Mouse (Mus musculus) limb, embryonic 14.5 days (tissue): ENCODE measurements around the gene Tigd4. TPM values are rescaled to one million over a fixed set of nuclear protein-coding genes. Genes with fewer than 3 reads are reported as not detected.

Experiments
- ATAC-seq: fragments of 200-750 bp; cut with Nextera tagmentation; 2 replicates; pipeline ENCODE4 v1.8.0; 2017; ENCODE audit warnings: low read depth, moderate number of reproducible peaks, moderate TSS enrichment; ENCODE audit not compliant: low FRiP score
- DNase-seq: peaks from one replicate; pipeline ENCODE4 v3.0.0-alpha.2; 2015; ENCODE audit warnings: low spot score
- H3K27ac ChIP-seq: fragments of 300-500 bp; sonication (generic); replicated peaks from 2 replicates; pipeline ENCODE4 v1.5.1; 2014; ENCODE audit warnings: low read depth, mild to moderate bottlenecking, low read length, moderate library complexity, mixed read lengths
- H3K27me3 ChIP-seq: fragments of 300-500 bp; sonication (generic); 2 replicates; pipeline ENCODE4 v1.6.1; 2014; ENCODE audit warnings: low read length, mixed read lengths; ENCODE audit not compliant: control insufficient read depth, insufficient read depth
- H3K36me3 ChIP-seq: fragments of 300-500 bp; sonication (generic); 2 replicates; pipeline ENCODE4 v1.6.1; 2014; ENCODE audit warnings: mild to moderate bottlenecking, low read length, moderate library complexity, mixed read lengths; ENCODE audit not compliant: control insufficient read depth, insufficient read depth
- H3K4me1 ChIP-seq: fragments of 300-500 bp; sonication (generic); 2 replicates; pipeline ENCODE4 v1.6.1; 2014; ENCODE audit warnings: antibody characterized with exemption, low read length, mixed read lengths; ENCODE audit not compliant: control insufficient read depth, insufficient read depth
- H3K4me2 ChIP-seq: fragments of 300-500 bp; sonication (generic); replicated peaks from 2 replicates; pipeline ENCODE4 v1.6.1; 2014; ENCODE audit warnings: low read depth, mild to moderate bottlenecking, low read length, moderate library complexity; ENCODE audit not compliant: severe bottlenecking
- H3K4me3 ChIP-seq: fragments of 300-500 bp; sonication (generic); replicated peaks from 2 replicates; pipeline ENCODE4 v1.5.1; 2014; ENCODE audit warnings: low read length
- H3K9ac ChIP-seq: fragments of 300-500 bp; sonication (generic); 2 replicates; pipeline ENCODE4 v1.6.1; 2014; ENCODE audit warnings: mild to moderate bottlenecking, low read depth, low read length, moderate library complexity; ENCODE audit not compliant: severe bottlenecking
- H3K9me3 ChIP-seq: fragments of 300-500 bp; sonication (generic); 2 replicates; pipeline ENCODE4 v1.6.1; 2016; ENCODE audit warnings: low read length; ENCODE audit not compliant: control insufficient read depth
- POLR2A ChIP-seq: fragments of 200-500 bp; IDR thresholded peaks from 2 replicates; pipeline ENCODE4 v1.8.0; 2012; ENCODE audit warnings: inconsistent platforms, mild to moderate bottlenecking, moderate library complexity, borderline replicate concordance; ENCODE audit not compliant: insufficient read depth, insufficient read length; ENCODE audit errors: extremely low read depth
- WGBS: fragments of 180-500 bp; shearing (Covaris S2); extraction: QIAGEN DNeasy Blood & Tissue Kit; methylation state at CpG from one replicate; pipeline ENCODE4 v1.1.7; 2014; 5-methylcytosine and 5-hydroxymethylcytosine counted together
- polyA plus RNA-seq, 2 experiments: library from polyadenylated mRNA; depleted of rRNA in 1 of 2; stranded (reverse) in 1 of 2; unstranded in 1 of 2; fragments of >200 nt; fragmentation: Nextera tagmentation in 1 of 2; extraction: Ambion mirVana in 1 of 2; gene quantifications; 2 replicates each; pipeline versions ENCODE4 v1.2.1 to v1.2.3; 2012 to 2014

Tigd4 gene
- polyA plus RNA-seq, 2 experiments = 1.1 to 1.3 TPM

DNA sequence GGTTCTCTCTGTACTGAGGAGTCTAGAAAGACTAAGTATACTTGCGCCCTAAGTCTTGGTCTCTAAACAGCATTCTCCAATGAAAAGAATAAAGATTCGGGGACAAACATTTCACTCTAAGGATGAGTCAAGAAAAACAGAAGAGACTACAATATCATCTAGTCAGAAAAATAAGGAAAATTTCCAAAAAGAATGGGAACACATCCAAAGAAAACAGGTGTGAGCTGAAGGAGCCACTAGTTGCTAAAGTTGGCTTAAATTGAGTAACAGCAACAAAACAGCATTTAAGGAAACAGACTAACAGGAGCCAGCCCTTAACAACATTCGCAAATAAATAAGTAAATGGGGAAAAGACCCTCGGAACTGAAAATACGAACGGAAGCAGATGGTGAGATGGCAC is 24.8 kb upstream of the Tigd4 start:
- Histone ChIP-seq H3K4me2 (no peak overlapping the region), H3K27me3 (no peaks in the 10 kb centered on the region), H3K36me3 (no peaks in the 10 kb centered on the region), H3K4me3 (no peak overlapping the region), H3K9ac (no peak overlapping the region), H3K9me3 (no peaks in the 10 kb centered on the region), H3K27ac (no peak overlapping the region), H3K4me1 (no peaks in the 10 kb centered on the region)
- DNase-seq = no peak
- TF ChIP-seq POLR2A = no peak
- WGBS = 88% methylated on average over 6 of the region's 6 CpGs
- ATAC-seq = no peak

DNA sequence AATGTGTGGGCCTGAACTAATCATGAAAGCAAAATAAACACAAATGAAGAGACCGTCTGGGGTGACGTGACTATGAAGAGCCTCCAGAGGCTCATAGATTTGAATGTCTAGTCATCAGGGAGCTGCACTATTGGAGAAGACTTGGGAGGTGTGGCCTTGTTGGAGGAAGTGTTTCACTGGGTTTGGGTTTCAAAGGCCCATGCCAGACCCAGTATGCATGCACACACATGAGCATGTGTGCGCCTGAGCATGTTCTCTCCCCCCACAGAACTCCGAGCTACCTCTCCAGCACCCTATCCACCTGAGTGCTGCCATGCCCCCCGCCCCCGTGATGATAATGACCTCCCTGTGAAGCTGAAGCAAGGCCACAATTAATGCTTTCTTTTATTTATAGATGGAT is 23.8 kb upstream of the Tigd4 start:
- Histone ChIP-seq H3K4me1 (no peaks in the 10 kb centered on the region), H3K4me3 (no peak overlapping the region), H3K9me3 (no peaks in the 10 kb centered on the region), H3K27me3 (no peaks in the 10 kb centered on the region), H3K27ac (no peak overlapping the region), H3K4me2 (no peak overlapping the region), H3K36me3 (no peaks in the 10 kb centered on the region), H3K9ac (no peak overlapping the region)
- DNase-seq (no peak), ATAC-seq (no peak)
- TF ChIP-seq POLR2A = no peak
- WGBS = 75% methylated on average over 6 of the region's 6 CpGs

DNA sequence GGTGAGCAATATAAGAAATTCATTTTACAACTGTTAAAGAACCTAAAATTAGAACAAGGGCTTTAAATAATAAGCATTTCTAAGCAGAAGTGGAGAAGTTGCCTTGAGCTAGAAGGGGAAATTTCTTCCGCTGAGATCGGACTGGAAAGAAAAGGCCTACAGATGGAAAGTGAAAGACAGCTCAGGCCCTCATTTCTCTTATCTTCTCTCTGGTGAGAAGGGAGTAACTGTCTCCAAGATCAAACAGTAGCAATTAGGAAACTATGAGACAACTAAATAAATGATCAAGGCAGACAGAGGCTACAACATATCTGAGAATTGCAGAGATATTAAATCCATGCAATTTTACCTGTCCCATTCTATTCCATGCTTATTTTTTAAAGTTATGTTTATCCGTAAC is 22.9 kb upstream of the Tigd4 start:
- TF ChIP-seq POLR2A = no peak
- DNase-seq = no peak
- no peak overlapping the region for H3K4me3 ChIP-seq
- H3K4me2 ChIP-seq = no peak overlapping the region
- H3K27me3 ChIP-seq = no peaks in the 10 kb centered on the region
- H3K9ac ChIP-seq = no peak overlapping the region
- no peaks in the 10 kb centered on the region for H3K9me3 ChIP-seq
- no peak overlapping the region for H3K27ac ChIP-seq
- H3K36me3 ChIP-seq = no peaks in the 10 kb centered on the region
- no peaks in the 10 kb centered on the region for H3K4me1 ChIP-seq
- 78% methylated on average over 3 of the region's 3 CpGs for WGBS
- no peak for ATAC-seq

DNA sequence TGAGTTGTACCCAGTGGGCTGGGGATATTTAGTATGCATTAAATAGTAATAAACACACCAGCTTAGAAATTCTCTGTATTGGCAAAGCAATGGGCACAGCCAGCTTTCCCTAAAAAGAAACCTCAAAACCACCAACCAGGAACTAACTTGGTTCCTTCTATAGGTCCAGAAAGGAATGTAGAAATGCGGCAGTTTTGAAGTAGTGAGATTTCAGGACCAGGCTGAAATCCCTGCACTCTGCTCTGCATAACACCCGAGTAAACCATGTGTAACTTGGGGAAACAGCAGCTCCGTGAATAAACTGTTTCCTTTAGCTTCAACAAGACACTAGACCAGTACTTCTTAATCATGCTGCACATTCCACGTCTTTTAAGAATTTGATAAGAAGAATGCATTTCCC is 12.7 kb upstream of the Tigd4 start:
- Histone ChIP-seq H3K4me3 (no peak overlapping the region; the same call in 1 of the 2 replicates), H3K36me3 (no peaks in the 10 kb centered on the region), H3K27ac (no peak overlapping the region), H3K27me3 (no peaks in the 10 kb centered on the region), H3K4me1 (peaks cover 13% of the 10 kb centered on the region), H3K9me3 (no peaks in the 10 kb centered on the region), H3K9ac (no peak overlapping the region), H3K4me2 (peak overlapping the region; percentile 72)
- WGBS = 52% methylated on average over 4 of the region's 4 CpGs
- no peak for DNase-seq
- TF ChIP-seq POLR2A = no peak
- no peak for ATAC-seq

DNA sequence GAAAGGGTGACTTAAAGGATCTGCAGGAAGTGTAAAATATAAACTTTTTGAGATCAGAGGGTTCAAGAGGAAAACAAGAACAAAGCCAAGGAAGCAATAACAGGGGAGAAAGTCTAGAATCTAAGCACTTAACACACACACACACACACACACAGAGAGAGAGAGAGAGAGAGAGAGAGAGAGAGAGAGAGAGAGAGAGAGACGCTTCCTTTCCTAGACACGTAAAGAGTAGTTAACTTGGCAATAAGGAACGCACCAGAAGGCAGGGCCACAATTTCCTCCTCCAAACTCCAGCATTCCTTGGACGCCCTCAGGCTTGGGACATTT is 11.7 kb upstream of the Tigd4 start:
- Histone ChIP-seq H3K9ac (peak overlapping the region; percentile 78), H3K36me3 (no peaks in the 10 kb centered on the region), H3K4me3 (peak overlapping the region; percentile 79), H3K4me2 (peak overlapping the region; percentile 72), H3K9me3 (no peaks in the 10 kb centered on the region), H3K27ac (peak overlapping the region; percentile 85), H3K4me1 (peaks cover 13% of the 10 kb centered on the region), H3K27me3 (no peaks in the 10 kb centered on the region)
- WGBS = 0% methylated on average over 4 of the region's 4 CpGs
- no peak for TF ChIP-seq POLR2A
- no peak for DNase-seq
- no peak; the same call in 1 of the 2 replicates for ATAC-seq
